Mouse (Mus musculus) left cerebral cortex, adult 8-10 months (tissue): ENCODE measurements around the gene Pigz. TPM values are rescaled to one million over a fixed set of nuclear protein-coding genes. Genes with fewer than 3 reads are reported as not detected.

Source experiments
- microRNA-seq, 2 experiments: library from miRNA; unstranded; fragments of <30 nt; microRNA quantifications; one replicate each; pipeline ENCODE4 v1.2.0; 2022
- total RNA-seq, 4 experiments: library from RNA; stranded (reverse); gene quantifications; 2 replicates each; pipeline ENCODE4 v1.2.4; 2022

Gene Pigz
- total RNA-seq, 4 experiments from 2014 or later, result 26.2 to 30.5 (median 28.8) TPM

Small RNA genes within 50 kb of the gene (microRNA-seq; reads per million reads assigned to microRNA genes)
- gene Gm26269, result 0 reads per million in 2 experiments

Other genes starting within 250 kb of the Pigz start
- under 1 TPM; 0.59 to 0.72 (median 0.64) TPM for gene Meltf, start 55.0 kb upstream of the Pigz start, total RNA-seq
- gene 0610012G03Rik, start 14.6 kb downstream of the Pigz start, total RNA-seq, result 10 to 100 TPM; 34.8 to 38.9 (median 36.8) TPM
- 10 to 100 TPM; 44.4 to 48.0 (median 46.2) TPM for gene Ncbp2, start 14.7 kb downstream of the Pigz start, total RNA-seq
- 10 to 100 TPM; 43.3 to 47.8 (median 44.2) TPM for gene Senp5, start 69.4 kb downstream of the Pigz start, total RNA-seq
- 10 to 100 TPM; 27.4 to 28.2 (median 27.8) TPM for gene Pak2, start 145.5 kb downstream of the Pigz start, total RNA-seq
- gene Pigx, start 165.9 kb downstream of the Pigz start, total RNA-seq, result 10 to 100 TPM; 24.1 to 27.8 (median 24.8) TPM
- gene Cep19, start 165.9 kb downstream of the Pigz start, total RNA-seq, result 10 to 100 TPM; 59.5 to 66.8 (median 64.2) TPM
- 1 to 10 TPM; 6.4 to 8.9 (median 8.6) TPM for gene Nrros, start 231.7 kb downstream of the Pigz start, total RNA-seq
- gene Bex6, start 246.0 kb downstream of the Pigz start, total RNA-seq, result not detected